Mouse (Mus musculus): ENCODE measurements around the gene Hyal3. TPM values are rescaled to one million over a fixed set of nuclear protein-coding genes. Genes with fewer than 3 reads are reported as not detected.
A peak's percentile ranks its signal among the peaks of the same experiment; 100 is the strongest.

The Hyal3 gene
- polyA plus RNA-seq, 1 experiment from 2014 or later, result 1.5 TPM

DNA sequence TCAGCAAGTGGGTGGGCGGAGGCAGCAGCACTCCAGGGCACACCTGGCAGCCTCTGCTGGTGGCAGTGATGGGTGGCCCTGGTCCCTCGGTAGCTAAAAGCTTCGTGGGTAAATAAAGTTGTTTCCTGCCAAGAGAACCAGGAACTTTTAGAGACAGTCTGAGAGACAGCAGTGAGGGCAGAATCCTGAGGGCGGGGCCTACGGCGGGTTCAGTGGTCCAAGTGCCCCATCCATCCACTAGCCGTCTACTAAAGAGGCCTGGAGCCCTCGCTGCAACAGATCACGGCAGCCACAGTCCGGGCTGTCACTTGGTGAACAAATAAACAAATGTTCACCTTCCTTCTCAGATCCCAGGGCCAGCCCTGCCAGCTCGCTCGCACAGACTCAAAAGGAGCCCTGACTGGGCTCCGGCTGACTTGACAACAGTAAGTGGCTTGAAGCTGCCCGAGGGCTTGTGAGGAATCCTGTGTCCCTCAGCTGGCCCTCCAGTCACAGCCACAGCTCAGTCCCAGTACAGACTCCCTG, 49.3 kb downstream of the Hyal3 start:
- Histone ChIP-seq H3K9ac (peak overlapping the region; percentile 57), H3K4me3 (peak overlapping the region; percentile 24), H3K9me3 (no peaks in the 10 kb centered on the region), H3K27ac (peak overlapping the region; percentile 96), H3K36me3 (peaks cover 11% of the 10 kb centered on the region), H3K4me2 (replicated peaks) (peak overlapping the region; percentile 99), H3K27me3 (replicated peaks) (no peaks in the 10 kb centered on the region), H3K4me1 (peaks cover 96% of the 10 kb centered on the region)
- ATAC-seq (ENCODE audit: low FRiP score, low read depth), result peak; percentile 8; the same call in 1 of the 2 replicates
- WGBS, result 6% methylated on average over 14 of the region's 14 CpGs

DNA sequence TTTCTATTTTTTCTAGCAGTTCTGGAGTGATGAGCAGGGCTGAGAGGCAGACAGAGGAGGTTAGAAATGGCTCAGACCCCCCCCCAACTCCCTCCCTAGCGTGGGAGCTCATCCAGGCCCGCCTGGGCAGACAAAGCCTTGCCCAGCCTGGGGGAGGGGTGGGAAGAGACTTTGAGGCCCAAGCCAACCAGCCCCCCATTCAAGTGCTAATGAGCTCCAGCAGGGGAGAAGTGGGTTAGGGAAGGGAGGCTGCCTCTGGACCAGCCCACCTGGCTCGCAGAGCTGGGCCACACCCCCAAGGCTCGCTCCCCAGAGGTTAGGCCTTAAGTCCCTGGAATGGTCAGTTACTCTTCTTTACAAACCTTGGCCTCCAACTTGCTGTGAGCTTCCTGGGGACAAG, 50.0 kb downstream of the Hyal3 start:
- Histone ChIP-seq H3K36me3 (peaks cover 6% of the 10 kb centered on the region; the same call in 1 of the 2 replicates), H3K9ac (peak overlapping the region; percentile 57), H3K4me1 (peaks cover 95% of the 10 kb centered on the region), H3K27me3 (replicated peaks) (no peaks in the 10 kb centered on the region), H3K9me3 (no peaks in the 10 kb centered on the region), H3K4me3 (peak overlapping the region; percentile 15; the same call in 1 of the 2 replicates), H3K27ac (peak overlapping the region; percentile 96), H3K4me2 (replicated peaks) (peak overlapping the region; percentile 99)
- WGBS, result 1% methylated on average over 4 of the region's 4 CpGs
- peak; percentile 23 for ATAC-seq (ENCODE audit: low FRiP score, low read depth)

DNA sequence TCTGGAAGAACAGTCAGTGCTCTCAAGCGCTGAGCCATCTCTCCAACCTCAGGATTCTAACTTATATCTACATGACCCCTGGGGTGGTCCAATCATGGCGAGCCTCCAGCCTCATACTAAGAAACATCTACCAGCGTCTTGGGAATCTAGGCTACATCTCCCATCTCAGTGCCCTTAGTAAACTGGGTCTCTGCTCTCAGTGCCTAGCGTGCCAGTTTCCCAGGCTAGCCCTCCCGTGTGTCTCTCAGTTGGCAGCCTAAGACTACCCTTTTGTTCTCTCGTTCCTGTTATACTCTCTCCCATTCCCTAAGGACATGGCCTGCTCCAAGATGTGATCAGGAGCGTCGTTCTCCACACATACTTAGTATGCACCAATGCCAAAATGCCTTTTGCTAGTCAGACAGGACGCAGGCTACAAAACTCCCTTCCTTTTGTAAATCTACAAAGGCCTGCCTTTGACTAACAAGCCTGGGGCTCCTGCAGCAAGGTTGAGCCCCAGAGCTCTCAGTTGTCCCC, 50.8 kb downstream of the Hyal3 start:
- Histone ChIP-seq H3K27ac (peak overlapping the region; percentile 96), H3K9me3 (no peaks in the 10 kb centered on the region), H3K4me2 (replicated peaks) (peak overlapping the region; percentile 99), H3K4me1 (peaks cover 94% of the 10 kb centered on the region), H3K4me3 (0 out of 2 replicates have a peak overlapping the region, but pooled peaks have one; percentile 90), H3K36me3 (peaks cover 6% of the 10 kb centered on the region; the same call in 1 of the 2 replicates), H3K27me3 (replicated peaks) (no peaks in the 10 kb centered on the region), H3K9ac (peak overlapping the region; percentile 93; the same call in 1 of the 2 replicates)
- 40% methylated on average over 9 of the region's 9 CpGs for WGBS
- no peak for ATAC-seq (ENCODE audit: low FRiP score, low read depth)

DNA sequence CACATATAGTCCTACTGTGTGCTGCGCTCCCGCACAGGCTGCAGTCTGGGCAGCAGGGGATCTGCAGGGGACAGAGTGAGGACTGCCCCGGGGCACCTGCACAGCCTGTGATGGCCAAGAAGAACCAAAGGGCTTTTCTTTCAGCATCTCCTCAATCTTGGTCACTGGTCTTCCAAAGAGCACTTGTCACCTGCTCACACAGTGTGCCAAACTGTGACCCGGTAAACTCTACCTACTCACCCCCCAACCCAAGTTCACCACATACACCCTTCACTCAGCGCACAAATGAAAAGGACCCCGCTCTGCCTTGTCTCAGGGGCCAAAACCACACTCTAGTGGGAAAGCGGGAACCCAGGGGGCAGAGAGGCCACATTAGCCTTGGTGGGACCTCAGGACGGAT, 51.2 kb downstream of the Hyal3 start:
- H3K4me3 ChIP-seq, result peak overlapping the region; percentile 90; the same call in 1 of the 2 replicates
- no peaks in the 10 kb centered on the region for H3K9me3 ChIP-seq
- no peak for ATAC-seq (ENCODE audit: low FRiP score, low read depth)
- 70% methylated on average over 8 of the region's 8 CpGs for WGBS
- peaks cover 94% of the 10 kb centered on the region for H3K4me1 ChIP-seq
- H3K27ac ChIP-seq, result peak overlapping the region; percentile 96
- H3K36me3 ChIP-seq, result peaks cover 6% of the 10 kb centered on the region; the same call in 1 of the 2 replicates
- H3K9ac ChIP-seq, result peak overlapping the region; percentile 93
- H3K27me3 ChIP-seq (replicated peaks), result no peaks in the 10 kb centered on the region
- H3K4me2 ChIP-seq (replicated peaks), result peak overlapping the region; percentile 99

DNA sequence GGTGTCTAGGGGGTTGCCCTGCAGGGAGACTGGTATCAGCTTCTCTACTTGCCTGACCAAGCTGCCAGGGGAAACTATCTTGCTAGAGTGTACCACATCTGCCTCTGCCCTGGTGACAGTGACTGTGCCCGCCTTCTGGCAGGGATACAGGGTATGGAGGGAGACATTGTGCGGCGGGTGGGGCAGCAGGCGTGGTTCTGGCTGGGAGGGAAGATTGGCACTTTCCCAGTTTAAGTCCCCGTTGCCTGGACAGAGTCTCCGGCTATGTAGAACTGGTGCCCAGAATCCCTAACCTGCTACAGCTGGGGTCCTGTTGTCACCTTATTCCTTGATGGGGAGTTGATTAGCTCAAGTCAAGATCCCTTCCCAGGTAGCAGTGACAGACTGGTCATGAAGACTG, 51.9 kb downstream of the Hyal3 start:
- 43% methylated on average over 6 of the region's 6 CpGs for WGBS
- no peaks in the 10 kb centered on the region for H3K27me3 ChIP-seq (replicated peaks)
- H3K9me3 ChIP-seq, result no peaks in the 10 kb centered on the region
- peak overlapping the region; percentile 93 for H3K9ac ChIP-seq
- ATAC-seq (ENCODE audit: low FRiP score, low read depth), result no peak
- H3K4me2 ChIP-seq (replicated peaks), result peak overlapping the region; percentile 99
- H3K36me3 ChIP-seq, result peaks cover 6% of the 10 kb centered on the region; the same call in 1 of the 2 replicates
- H3K4me3 ChIP-seq, result peak overlapping the region; percentile 90
- peaks cover 94% of the 10 kb centered on the region for H3K4me1 ChIP-seq
- H3K27ac ChIP-seq, result peak overlapping the region; percentile 96

DNA sequence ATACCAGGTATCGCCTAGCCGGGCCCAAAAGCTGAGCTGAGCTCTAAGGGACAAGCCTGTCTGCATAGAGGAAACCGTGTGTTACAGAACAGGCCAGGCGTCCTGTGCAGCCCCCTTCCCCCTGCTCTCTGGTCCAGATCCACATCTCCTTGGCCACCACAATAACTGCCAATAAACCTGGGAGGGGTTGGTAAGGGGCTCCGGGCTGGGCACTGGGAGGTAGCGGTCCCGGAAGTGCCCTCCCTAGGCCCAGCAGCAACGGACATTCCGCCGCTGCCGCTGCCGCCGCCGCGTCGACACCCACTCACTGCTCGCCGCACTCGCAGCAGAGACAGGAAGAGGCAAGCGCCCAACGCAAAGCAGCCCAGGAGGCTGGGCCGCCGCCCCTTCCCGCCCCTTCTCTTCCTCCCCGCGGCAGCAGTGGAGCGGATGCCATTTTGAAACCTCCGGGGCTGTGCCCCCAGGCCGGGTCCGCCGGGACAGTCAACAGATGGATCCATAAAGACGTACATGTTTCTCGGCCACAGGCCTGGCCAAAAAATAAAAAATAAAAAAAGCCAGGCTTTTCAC, 52.6 kb downstream of the Hyal3 start:
- Histone ChIP-seq H3K4me2 (replicated peaks) (peak overlapping the region; percentile 99), H3K9ac (peak overlapping the region; percentile 93), H3K36me3 (peaks cover 6% of the 10 kb centered on the region; the same call in 1 of the 2 replicates), H3K4me3 (peak overlapping the region; percentile 90), H3K4me1 (peaks cover 89% of the 10 kb centered on the region), H3K27me3 (replicated peaks) (no peaks in the 10 kb centered on the region), H3K27ac (peak overlapping the region; percentile 96), H3K9me3 (no peaks in the 10 kb centered on the region)
- ATAC-seq (ENCODE audit: low FRiP score, low read depth), result no peak
- WGBS, result 1% methylated on average over 33 of the region's 33 CpGs

DNA sequence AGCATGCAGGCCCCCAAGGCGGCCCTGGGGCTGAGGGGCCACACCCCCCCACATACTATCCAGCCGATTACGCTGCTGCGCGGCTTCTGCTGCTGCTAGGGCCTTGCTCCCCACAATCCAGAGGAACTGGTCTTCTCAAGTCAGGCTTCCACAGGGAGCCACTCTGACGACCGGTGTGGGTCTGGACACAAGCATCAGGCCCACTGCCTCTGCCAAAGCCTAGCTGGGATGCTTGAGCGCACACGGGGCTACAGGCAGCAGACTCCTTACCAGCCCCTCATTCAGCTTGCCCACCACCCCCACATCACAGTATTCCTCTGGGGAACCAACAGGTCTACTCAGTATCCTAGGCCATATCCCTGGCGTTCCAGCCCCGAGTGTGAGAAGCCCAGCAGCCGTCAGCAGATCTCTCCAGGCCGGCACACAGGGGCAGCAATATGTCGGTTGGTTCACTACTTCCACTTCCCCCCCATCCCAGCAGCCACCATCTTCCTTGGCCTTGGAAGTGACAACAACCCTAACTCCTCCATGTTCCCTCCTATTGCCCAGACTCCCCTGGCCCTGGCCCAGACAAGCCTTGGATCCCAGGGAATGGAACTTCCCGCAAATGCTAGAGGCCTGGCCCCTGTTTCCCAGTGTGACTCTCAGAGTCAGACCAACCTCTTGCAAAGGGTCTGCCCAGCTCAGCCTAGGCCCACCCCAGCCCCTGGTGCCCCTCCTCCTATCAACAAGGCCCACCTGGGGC, 53.2 kb downstream of the Hyal3 start:
- H3K4me1 ChIP-seq, result peaks cover 82% of the 10 kb centered on the region
- 1% methylated on average over 15 of the region's 15 CpGs for WGBS

DNA sequence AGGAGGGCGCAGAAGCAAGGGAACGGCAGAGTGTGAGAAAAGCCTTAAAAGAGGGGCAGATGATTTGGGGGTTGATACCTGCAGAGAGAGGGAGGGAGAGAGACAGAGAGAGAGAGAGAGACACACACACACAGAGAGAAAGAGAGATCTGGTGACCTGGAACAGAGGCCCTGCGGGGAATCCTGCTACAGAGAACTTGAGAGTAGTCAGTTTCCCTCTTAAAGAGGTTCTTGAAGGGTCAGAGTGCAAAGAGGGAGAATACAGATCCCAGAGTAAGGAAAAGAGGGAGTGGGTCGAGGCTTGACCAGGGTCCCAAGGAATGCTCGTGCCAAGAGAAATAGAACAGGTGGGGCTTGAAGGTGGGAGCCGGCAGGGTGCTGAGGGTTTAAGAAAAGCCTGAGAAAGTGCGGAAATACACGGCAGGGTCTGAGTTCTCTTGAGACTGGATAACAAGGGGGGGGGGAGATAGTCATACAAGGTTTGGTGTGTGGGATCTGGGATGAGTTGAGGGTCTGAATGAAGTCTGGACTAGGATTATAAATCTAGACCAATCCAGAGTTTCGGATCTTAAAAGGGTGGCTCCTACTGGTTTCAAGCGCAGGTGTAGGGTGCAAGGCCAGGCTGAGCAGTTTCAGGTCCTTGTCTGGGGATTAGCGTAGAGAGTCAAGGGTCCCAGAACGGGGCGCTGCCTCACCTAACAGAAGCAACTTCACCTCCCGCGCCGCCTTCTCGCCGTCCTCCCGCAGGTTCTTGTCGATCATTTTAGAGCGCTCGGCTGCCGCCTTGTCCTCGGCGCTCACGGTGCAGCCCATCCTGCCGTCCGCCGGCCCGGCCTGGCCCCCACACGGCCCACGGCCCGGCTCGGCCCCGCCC, 54.0 kb downstream of the Hyal3 start:
- Histone ChIP-seq H3K9me3 (no peaks in the 10 kb centered on the region), H3K4me1 (peaks cover 74% of the 10 kb centered on the region), H3K9ac (peak overlapping the region; percentile 93), H3K4me2 (replicated peaks) (peak overlapping the region; percentile 99), H3K4me3 (peak overlapping the region; percentile 90), H3K36me3 (no peaks in the 10 kb centered on the region), H3K27ac (peak overlapping the region; percentile 96), H3K27me3 (replicated peaks) (no peaks in the 10 kb centered on the region)
- WGBS, result under 1% methylated on average over 35 of the region's 35 CpGs
- no peak for ATAC-seq (ENCODE audit: low FRiP score, low read depth)

More for the DNA sequence above, 53.2 kb downstream of the Hyal3 start:
- Histone ChIP-seq H3K9ac (peak overlapping the region; percentile 93), H3K36me3 (peaks cover 2% of the 10 kb centered on the region; the same call in 1 of the 2 replicates), H3K4me3 (peak overlapping the region; percentile 90), H3K27me3 (replicated peaks) (no peaks in the 10 kb centered on the region), H3K9me3 (no peaks in the 10 kb centered on the region), H3K27ac (peak overlapping the region; percentile 96), H3K4me2 (replicated peaks) (peak overlapping the region; percentile 99)
- no peak for ATAC-seq (ENCODE audit: low FRiP score, low read depth)

DNA sequence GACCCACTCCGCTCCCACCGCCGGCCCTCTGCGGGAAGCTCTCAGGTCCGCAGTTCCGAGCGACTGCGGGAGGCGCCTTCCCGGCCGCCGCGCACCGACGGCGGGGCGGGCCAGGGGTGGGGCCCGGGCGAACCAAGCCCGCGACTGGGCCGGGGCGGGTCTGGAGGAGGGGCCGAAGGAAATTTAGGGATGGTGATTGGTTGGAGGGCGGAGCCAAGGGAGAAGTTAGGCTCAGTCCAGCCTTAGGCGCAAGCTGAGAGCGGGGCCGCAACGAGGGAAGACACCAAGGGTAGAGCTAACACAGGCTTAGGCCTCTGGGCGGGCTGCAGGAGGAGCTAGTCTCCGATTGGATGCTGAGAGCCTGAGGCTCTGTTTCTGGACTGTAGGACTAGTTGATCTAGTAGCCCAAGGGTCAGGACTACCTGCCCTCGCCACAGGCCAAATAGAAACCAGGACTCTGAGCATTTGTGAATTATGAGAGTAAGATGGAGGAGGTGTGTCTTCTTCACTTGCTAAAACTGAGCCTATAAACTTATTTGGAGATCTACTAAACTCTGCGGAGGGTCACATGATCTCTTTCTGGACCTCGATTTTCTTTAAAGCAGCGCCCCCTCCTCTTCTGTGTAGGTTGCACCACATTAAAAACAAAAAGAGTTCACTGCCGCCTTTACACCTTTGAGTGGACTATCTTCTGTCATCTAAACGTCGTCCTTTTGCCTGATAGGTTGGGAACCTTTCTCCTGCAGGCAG, 54.8 kb downstream of the Hyal3 start, which contains the start of gene Gnai2:
TSS of gene Gnai2 (minus strand) at position 89 of the 750 bp plus-strand sequence.
- peaks cover 66% of the 10 kb centered on the region for H3K4me1 ChIP-seq
- no peaks in the 10 kb centered on the region for H3K9me3 ChIP-seq
- peak within 1 kb of the TSS; percentile 99 for H3K4me2 ChIP-seq (replicated peaks)
- H3K27me3 ChIP-seq (replicated peaks), result no peaks in the 10 kb centered on the region
- peak within 1 kb of the TSS; percentile 96 for H3K27ac ChIP-seq
- H3K36me3 ChIP-seq, result no peaks in the 10 kb centered on the region
- H3K9ac ChIP-seq, result peak within 1 kb of the TSS; percentile 93
- ATAC-seq (ENCODE audit: low FRiP score, low read depth), result peak; percentile 85
- peak within 1 kb of the TSS; percentile 90 for H3K4me3 ChIP-seq
- WGBS, result 2% methylated on average over 38 of the region's 38 CpGs

Measured in neural tube, embryonic 12.5 days (tissue).